Mouse (Mus musculus): ENCODE measurements around the gene Dnaaf5.

GRCm38 (mm10) chr5:139174556-139175547 lies 24.8 kb downstream of the Dnaaf5 start:
- no peak for TF ChIP-seq POLR2A (IDR thresholded peaks at IDR 0.05; ENCODE audit: low read depth, low read length)
- no peak for TF ChIP-seq CTCF (IDR thresholded peaks at IDR 0.05; ENCODE audit: extremely low read depth, insufficient read depth, insufficient read length, insufficient replicate concordance)
